Mouse (Mus musculus): ENCODE measurements around the gene Cds2.
"Not testable (repeated sequence)": the region's sequence is repeated elsewhere in the genome, so short reads cannot be mapped to it uniquely, and the experiment has no call there.

Cds2 gene

GRCm38 (mm10) chr2:132262879-132263398 lies at the start of gene Cds2:
TSS of gene Cds2 (plus strand) at chr2:132263148.
- DNase-seq (ENCODE audit: low spot score): peak; percentile 99

- no peak for DNase-seq (ENCODE audit: low spot score)
Observed at GRCm38 (mm10) chr2:132221611-132222073, 41.3 kb upstream of the Cds2 start.

GRCm38 (mm10) chr2:132224359-132224758 lies 38.6 kb upstream of the Cds2 start:
- no peak for DNase-seq (ENCODE audit: low spot score)

- DNase-seq (ENCODE audit: low spot score): no peak
Observed at GRCm38 (mm10) chr2:132232413-132232945, 30.5 kb upstream of the Cds2 start.

GRCm38 (mm10) chr2:132233985-132234765 lies 28.8 kb upstream of the Cds2 start:
- DNase-seq (ENCODE audit: low spot score): no peak

- no peak for DNase-seq (ENCODE audit: low spot score)
Observed at GRCm38 (mm10) chr2:132235291-132235690, 27.7 kb upstream of the Cds2 start.

- DNase-seq (ENCODE audit: low spot score): no peak
Observed at GRCm38 (mm10) chr2:132235975-132236374, 27.0 kb upstream of the Cds2 start.

- not testable (repeated sequence) for DNase-seq (ENCODE audit: low spot score)
Observed at GRCm38 (mm10) chr2:132239434-132239833, 23.5 kb upstream of the Cds2 start.

GRCm38 (mm10) chr2:132240457-132240856 lies 22.5 kb upstream of the Cds2 start:
- DNase-seq (ENCODE audit: low spot score): not testable (repeated sequence)

- DNase-seq (ENCODE audit: low spot score): no peak
Observed at GRCm38 (mm10) chr2:132243370-132243769, 19.6 kb upstream of the Cds2 start.

GRCm38 (mm10) chr2:132247539-132248313 lies 15.2 kb upstream of the Cds2 start, which contains the start of gene Tmem230:
TSS of gene Tmem230 (minus strand) at chr2:132247807.
- peak; percentile 92 for DNase-seq (ENCODE audit: low spot score)

- DNase-seq (ENCODE audit: low spot score): no peak
Observed at GRCm38 (mm10) chr2:132251911-132252310, 11.0 kb upstream of the Cds2 start.

- peak; percentile 97 for DNase-seq (ENCODE audit: low spot score)
Observed at GRCm38 (mm10) chr2:132252542-132253528, 10.1 kb upstream of the Cds2 start, which contains the start of gene Pcna. TSS of gene Pcna (minus strand) at chr2:132253314.

- no peak for DNase-seq (ENCODE audit: low spot score)
Observed at GRCm38 (mm10) chr2:132253603-132254002, 9.3 kb upstream of the Cds2 start.

- no peak for DNase-seq (ENCODE audit: low spot score)
Observed at GRCm38 (mm10) chr2:132257350-132258068, 5.4 kb upstream of the Cds2 start.

GRCm38 (mm10) chr2:132260601-132261000 lies 2.3 kb upstream of the Cds2 start:
- DNase-seq (ENCODE audit: low spot score): no peak

GRCm38 (mm10) chr2:132262175-132262574 lies 773 bp upstream of the Cds2 start:
- DNase-seq (ENCODE audit: low spot score): no peak

GRCm38 (mm10) chr2:132263421-132264265 lies 695 bp downstream of the Cds2 start:
- peak; percentile 51 for DNase-seq (ENCODE audit: low spot score)

GRCm38 (mm10) chr2:132264266-132264710 lies 1.3 kb downstream of the Cds2 start:
- DNase-seq (ENCODE audit: low spot score): no peak

Data from yolk sac, embryonic 10.5 days (tissue).